Mouse (Mus musculus): ENCODE measurements around the gene Hist1h2ap. TPM values are rescaled to one million over a fixed set of nuclear protein-coding genes. Genes with fewer than 3 reads are reported as not detected.
A peak's percentile ranks its signal among the peaks of the same experiment; 100 is the strongest.
"Not testable (repeated sequence)": the region's sequence is repeated elsewhere in the genome, so short reads cannot be mapped to it uniquely, and the experiment has no call there.

Hist1h2ap gene
- total RNA-seq (2022), result 10 to 100 TPM in 1 of 4 experiments, 1 to 10 TPM in 2, not detected in 1; 3.1 to 13.1 (median 4.1) TPM

GRCm38 (mm10) chr13:21833461-21833860 is at the start of gene Hist1h2ap, which contains the start of gene Hist1h2br:
Gene Hist1h2ap (minus strand): TSS chr13:21833507.
Gene Hist1h2br (plus strand): TSS chr13:21833743.
- not testable (repeated sequence) for DNase-seq (ENCODE audit: low spot score)

GRCm38 (mm10) chr13:21882760-21883405 is 49.6 kb upstream of the Hist1h2ap start:
- DNase-seq (ENCODE audit: low spot score), result peak; percentile 13

- DNase-seq (ENCODE audit: low spot score), result peak; percentile 14
Measured at GRCm38 (mm10) chr13:21881878-21882669, 48.8 kb upstream of the Hist1h2ap start.

- no peak for DNase-seq (ENCODE audit: low spot score)
Measured at GRCm38 (mm10) chr13:21880735-21881134, 47.4 kb upstream of the Hist1h2ap start.

GRCm38 (mm10) chr13:21865503-21865902 is 32.2 kb upstream of the Hist1h2ap start:
- DNase-seq (ENCODE audit: low spot score), result not testable (repeated sequence)

GRCm38 (mm10) chr13:21861608-21862007 is 28.3 kb upstream of the Hist1h2ap start:
- DNase-seq (ENCODE audit: low spot score), result no peak

- peak; percentile 83 for DNase-seq (ENCODE audit: low spot score)
Measured at GRCm38 (mm10) chr13:21855698-21856162, 22.4 kb upstream of the Hist1h2ap start.

GRCm38 (mm10) chr13:21855146-21855545 is 21.8 kb upstream of the Hist1h2ap start:
- DNase-seq (ENCODE audit: low spot score), result peak; percentile 85

GRCm38 (mm10) chr13:21852215-21852945 is 19.1 kb upstream of the Hist1h2ap start:
- peak; percentile 87 for DNase-seq (ENCODE audit: low spot score)

- not testable (repeated sequence) for DNase-seq (ENCODE audit: low spot score)
Measured at GRCm38 (mm10) chr13:21850696-21851095, 17.4 kb upstream of the Hist1h2ap start.

- no peak for DNase-seq (ENCODE audit: low spot score)
Measured at GRCm38 (mm10) chr13:21847883-21848282, 14.6 kb upstream of the Hist1h2ap start.

- DNase-seq (ENCODE audit: low spot score), result not testable (repeated sequence)
Measured at GRCm38 (mm10) chr13:21846356-21846755, 13.0 kb upstream of the Hist1h2ap start.

GRCm38 (mm10) chr13:21840508-21840907 is 7.2 kb upstream of the Hist1h2ap start:
- not testable (repeated sequence) for DNase-seq (ENCODE audit: low spot score)

GRCm38 (mm10) chr13:21831418-21832394 is 1.6 kb downstream of the Hist1h2ap start, which contains the start of gene Hist1h4n:
Gene Hist1h4n (minus strand): TSS chr13:21832196.
- DNase-seq (ENCODE audit: low spot score), result peak; percentile 41

GRCm38 (mm10) chr13:21830344-21830743 is 3.0 kb downstream of the Hist1h2ap start:
- no peak for DNase-seq (ENCODE audit: low spot score)

GRCm38 (mm10) chr13:21828511-21828910 is 4.8 kb downstream of the Hist1h2ap start:
- no peak for DNase-seq (ENCODE audit: low spot score)

GRCm38 (mm10) chr13:21820082-21820890 is 13.0 kb downstream of the Hist1h2ap start:
- not testable (repeated sequence) for DNase-seq (ENCODE audit: low spot score)

GRCm38 (mm10) chr13:21812092-21812491 is 21.2 kb downstream of the Hist1h2ap start:
- DNase-seq (ENCODE audit: low spot score), result not testable (repeated sequence)

GRCm38 (mm10) chr13:21811539-21811938 is 21.8 kb downstream of the Hist1h2ap start, which contains the start of gene Hist1h4m:
Gene Hist1h4m (plus strand): TSS chr13:21811746.
- DNase-seq (ENCODE audit: low spot score), result peak; percentile 61

Measured in heart, adult 8-10 months (tissue).